Mouse (Mus musculus) T-cell, adult 2 months (primary cell): Measurements from ENCODE around the gene Kif3a.
"Not testable (repeated sequence)": the region's sequence is repeated elsewhere in the genome, so short reads cannot be mapped to it uniquely, and the experiment has no call there.

Experiments
- DNase-seq: peaks from one replicate; pipeline ENCODE4 v3.0.0; 2022; ENCODE audit warnings: low spot score

Kif3a gene

DNA sequence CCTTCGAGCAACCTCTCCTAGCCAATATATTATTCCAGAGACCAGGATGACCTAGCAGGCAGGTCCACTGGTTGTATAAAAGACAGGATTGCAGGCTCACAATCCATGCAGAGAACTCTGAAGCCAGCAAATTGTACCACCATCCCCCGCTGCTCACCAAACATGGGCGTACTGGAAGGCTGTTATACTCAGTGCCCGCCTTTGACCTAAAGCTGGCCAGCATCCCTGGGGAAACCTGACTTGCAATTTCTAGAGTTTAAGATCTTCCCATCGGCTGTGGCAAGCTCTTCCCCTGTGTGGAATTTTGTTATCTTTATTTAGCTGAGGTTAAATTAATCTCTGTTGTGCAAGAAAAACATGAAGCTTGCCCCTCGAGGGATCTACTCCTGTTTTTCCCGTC lies 24.2 kb upstream of the Kif3a start:
- no peak for DNase-seq

DNA sequence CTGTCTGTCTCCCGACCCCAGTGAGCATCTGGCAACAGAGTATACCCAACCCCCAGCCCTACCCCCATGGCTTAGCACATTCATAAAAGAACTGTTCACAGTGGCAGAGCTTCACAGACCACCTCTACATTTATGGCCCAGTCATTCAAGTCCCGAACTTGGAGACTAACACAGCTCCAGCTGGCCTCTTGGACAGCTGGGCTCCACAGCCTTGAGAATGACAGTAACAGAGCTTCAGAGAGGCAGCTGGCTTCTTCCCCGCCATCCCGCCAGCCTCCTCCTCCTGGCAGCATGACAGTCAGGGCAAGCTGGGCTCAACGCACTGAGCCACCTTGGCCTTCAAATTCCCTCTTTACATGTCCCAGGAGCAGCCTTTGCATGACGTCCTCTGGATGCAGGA lies 20.9 kb upstream of the Kif3a start:
- no peak for DNase-seq

DNA sequence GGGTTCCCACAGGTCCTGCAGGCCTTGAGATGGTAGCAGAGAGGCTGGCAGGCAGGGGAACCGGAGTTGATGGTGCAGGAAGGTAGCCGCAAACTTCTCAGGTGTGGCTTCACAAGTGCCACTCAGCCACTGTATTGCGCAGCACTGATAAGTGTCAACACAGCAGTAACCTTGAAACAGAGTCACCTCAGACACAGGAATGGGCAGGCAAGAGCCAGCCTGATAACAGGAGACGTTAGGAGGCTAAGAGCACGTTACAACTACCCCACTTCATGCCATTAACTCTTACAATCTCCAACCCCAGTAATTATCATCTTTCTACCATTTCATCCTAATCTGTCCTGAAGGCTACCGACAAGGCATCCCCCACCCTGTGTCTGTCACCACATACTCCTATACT lies 19.6 kb upstream of the Kif3a start:
- DNase-seq, result no peak

DNA sequence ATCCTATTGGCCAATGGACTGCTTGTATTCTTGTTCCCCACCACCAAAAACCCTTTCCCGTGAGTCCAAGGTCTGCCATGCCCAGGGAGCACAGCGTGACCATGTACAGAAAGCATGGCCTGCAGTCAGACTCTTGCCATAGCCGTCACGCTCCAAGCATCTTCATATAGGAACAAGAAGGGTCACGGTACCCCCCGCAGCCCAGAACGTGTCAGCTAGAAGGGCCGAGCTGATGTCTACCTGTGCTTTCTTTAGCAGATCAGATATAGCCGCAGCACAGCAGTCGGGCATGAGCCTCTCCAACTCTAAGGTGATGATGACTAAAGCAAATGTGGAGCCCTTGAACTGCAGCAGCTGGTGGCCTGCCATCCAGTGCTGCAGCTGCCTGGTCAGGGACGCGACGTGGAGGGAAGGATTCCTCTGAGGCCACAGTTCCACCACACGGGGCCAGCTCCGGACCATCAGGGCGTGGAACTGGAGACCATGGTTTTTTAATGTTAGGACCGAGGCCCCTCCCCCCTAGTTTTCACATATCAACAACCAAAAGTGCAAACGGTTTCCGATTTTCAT lies 19.1 kb upstream of the Kif3a start:
- DNase-seq, result no peak

DNA sequence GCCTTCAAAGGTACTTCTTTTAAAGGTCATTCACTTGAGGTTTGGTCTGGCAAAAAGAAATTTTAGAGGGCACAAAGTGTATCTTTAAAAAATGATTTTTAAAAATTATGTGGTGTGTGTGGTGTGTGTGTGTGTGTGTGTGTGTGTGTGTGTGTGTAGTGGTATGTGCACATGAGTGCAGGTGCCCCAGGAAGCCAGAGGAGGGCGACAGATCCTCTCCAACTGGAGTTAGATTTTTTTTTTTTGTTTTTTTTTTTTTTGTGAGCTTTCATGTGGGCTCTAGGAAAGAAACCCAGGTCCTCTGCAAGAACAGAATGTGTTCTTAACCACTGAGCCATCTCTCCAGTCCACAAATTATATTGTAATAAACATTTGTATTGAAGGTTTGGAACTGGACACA lies 16.5 kb upstream of the Kif3a start:
- DNase-seq, result no peak

DNA sequence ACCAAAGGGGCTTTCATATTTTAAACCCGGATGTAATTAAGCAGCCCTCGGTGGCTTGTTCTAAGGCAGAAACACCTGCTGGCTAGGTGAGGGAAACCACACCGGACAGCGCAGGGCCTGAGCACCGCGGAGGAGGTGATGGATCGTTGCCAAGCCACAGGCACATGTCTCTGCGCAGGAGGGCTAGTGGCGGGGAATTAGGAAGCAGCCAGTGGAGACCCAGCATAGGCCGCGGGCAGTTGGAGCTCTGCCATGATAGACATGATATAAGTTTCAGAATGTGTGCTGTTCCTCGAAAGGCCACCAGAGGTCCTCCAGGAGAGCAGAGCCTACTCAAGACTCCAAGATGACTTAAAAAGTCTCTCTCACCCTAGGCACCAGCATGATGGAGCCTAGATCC lies 15.4 kb upstream of the Kif3a start:
- peak; percentile 1 for DNase-seq

DNA sequence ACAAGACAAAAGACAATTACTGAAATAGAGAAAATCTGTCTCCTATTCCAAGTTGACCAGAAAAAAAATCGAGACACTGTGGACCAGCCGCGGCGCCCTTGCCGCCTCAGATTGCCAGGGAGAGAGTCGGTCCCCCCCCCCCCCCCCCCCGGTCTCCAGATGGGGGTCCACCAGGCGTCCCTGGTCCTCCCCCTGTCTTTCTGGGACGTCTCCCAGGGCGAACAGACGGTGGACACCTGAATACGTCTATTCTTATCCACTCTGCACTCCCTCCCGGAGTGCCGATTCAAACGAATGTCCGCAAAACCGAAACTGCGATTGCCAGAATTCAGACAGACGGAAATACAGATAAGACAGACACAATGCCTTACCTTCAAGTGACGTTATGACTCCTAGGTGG lies 10.7 kb upstream of the Kif3a start:
- DNase-seq, result not testable (repeated sequence)

DNA sequence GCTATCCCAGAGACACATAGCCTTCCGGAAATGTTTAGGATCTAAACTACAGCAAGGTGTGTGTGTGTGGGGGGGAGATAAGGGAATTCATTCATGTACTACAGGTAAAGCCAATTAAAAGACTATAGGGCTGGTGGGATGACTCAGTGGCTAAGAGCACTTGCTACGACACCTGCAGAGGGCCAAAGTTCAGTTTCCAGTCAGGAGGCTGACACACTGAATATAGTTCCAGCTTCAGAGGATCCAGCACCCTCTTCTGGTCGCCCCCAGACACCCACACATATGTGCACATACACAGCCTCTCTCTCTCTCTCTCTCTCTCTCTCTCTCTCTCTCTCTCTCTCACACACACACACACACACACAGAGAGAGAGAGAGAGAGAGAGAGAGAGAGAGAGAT lies 9.2 kb upstream of the Kif3a start:
- not testable (repeated sequence) for DNase-seq

DNA sequence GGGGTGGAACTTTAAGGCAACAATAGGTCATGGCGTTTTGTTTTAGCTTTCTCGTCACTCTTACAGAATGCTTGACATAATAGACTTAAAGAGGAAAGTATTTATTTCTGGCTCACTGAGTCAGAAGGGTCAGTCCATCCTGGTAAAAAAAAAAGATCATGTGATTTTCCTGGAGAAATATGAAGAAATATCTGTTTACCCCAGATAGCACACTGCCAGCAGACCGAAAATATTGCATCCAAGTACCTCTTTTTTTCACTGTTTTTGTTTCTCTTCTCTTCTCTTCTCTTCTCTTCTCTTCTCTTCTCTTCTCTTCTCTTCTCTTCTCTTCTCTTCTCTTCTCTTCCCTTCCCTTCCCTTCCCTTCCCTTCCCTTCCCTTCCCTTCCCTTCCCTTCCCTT lies 7.2 kb upstream of the Kif3a start:
- DNase-seq, result not testable (repeated sequence)

DNA sequence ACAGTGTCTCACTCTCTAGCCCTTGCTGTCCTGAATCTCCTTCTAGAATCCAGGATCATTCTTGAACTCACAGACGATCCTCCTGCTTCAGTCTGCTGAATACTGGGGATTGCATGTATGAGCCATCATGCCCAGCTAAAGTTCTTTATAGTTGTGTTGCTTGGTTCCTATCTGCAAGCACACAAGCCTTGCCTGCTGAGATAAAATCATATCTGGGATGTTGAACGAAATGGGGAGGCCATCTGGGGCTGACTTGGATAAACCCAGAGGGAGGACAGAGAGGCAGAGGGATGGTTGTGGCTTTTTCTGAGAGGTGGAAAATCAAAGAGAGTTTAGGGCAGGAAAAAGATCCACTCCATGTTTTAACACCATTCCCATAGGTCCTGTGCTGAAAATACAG lies 5.2 kb upstream of the Kif3a start:
- DNase-seq, result no peak

DNA sequence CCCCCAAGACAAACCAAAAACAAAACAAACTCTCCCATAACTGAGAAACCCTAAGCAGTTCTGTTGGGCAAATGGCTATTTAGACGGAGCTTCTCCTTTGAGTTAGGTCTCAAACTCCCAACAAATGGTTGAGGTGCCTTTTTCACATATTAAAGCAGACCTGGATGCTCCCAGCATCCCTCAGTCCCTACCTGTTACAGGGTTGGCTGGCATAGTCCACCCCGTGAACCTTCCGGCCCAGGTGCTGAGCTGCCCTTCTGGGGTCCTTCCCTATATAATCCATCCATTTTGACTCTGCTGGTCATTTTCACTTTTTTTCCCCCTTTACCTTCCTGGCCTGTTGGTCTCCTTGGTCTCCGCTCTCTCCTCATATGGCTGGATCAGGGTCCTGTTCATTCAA lies 533 bp upstream of the Kif3a start:
- no peak for DNase-seq

DNA sequence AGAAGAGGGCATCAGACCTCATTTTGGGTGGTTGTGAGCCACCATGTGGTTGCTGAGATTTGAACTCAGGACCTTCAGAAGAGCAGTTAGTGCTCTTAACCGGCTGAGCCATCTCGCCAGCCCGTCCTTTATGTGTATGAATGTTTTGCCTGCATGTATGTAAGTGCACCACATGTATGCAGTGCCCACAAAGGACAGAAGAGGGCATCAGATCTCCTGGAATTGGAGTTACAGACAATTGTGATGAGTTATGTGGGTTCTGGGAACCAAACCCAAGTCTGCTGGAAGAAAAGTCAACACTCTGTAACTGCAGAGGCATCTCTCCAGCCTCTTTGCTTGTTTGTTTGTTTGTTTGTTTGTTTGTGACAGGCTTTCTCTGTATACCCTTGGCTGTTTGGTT lies 13.4 kb downstream of the Kif3a start:
- no peak for DNase-seq

DNA sequence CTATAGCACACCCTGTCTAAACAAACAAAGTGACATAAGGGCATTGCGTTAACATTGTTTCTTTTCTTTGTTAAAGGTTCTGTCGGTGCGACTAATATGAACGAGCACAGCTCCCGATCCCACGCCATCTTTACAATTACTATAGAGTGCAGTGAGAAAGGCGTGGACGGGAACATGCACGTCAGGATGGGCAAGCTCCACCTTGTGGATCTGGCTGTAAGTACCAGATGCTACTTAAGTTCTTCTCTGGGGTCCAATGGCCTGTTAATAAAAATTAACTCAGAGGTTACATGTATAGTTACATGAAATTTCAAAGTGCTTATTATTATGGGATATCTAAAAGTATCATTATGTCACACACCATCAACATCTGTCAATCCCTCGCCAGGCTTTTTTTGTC lies 16.0 kb downstream of the Kif3a start:
- DNase-seq, result no peak

DNA sequence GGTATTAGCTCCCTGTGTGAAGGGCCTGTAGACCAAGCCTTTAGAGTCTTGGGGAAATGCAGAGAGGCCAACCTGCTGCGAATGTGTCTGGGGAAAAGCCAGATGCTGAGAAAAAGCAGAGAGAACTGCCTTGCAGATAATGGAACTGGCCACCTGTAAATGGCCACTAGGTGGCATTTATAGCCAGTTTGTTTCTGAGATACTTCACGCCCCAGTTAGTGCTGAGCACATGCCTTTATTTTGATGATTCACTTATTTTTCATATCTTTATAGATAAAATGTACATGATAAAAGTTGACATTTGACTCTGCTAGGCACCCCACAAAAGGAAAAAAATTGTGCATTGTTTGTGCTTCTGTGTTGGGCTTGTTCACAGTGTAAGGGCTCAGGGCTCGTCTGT lies 17.7 kb downstream of the Kif3a start:
- DNase-seq, result peak; percentile 7

DNA sequence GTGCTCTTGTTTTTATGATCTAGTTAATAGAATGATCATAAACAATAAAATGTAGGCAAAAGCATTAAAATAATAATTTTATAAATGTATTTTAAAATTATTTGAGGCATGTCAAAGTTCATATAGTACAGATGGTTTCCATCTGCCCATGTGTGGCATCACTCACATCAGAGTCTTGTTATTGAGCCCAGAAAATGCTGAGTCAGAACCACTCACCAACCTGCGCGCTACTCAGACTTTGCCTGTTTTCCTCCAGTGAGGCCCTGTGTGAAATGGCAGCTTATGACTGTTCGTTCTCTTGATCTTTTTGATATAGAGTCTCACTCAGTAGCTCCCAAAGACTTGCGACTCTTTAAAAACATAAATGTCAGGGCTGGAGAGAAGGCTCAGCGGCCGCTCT lies 18.3 kb downstream of the Kif3a start:
- DNase-seq, result no peak

DNA sequence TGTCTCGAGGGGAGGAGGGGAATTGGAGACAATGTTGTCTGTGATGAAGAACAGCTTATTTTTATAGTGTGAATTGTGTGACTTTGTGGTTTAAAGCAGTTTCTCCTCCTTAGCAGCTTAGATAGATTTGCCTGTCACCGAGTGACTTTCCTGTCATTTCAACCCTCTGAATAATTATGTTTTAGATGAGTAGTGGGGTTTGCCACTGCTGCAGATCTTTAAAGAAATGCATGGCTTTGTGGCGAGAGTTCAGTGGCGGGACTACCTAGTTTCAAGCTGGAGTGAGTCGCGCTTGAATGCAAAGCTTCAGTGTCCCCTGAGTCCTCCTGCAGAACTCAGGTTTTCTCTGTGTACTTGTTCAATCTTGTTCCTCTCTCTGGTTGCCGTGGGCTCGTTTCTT lies 21.1 kb downstream of the Kif3a start:
- DNase-seq, result no peak

DNA sequence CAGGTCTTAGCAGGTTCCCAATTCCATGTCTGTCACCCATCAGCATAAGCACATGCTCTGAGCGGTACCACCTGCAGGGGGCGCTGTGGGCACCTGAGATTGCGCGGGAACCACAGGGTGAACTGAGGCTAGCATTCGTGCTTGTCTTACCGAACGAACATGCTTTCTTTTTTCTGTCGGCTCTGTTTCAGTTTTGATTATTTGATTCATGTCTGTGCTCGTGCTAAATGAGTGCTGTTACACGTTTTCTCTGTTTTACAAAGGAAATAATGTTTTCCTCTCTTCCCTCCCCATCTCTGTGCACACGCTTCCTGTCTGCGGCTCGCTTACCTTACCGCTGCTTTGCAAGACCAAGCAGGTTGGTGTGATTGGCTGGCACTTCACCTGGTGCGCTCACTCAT lies 23.2 kb downstream of the Kif3a start:
- DNase-seq, result peak; percentile 69

DNA sequence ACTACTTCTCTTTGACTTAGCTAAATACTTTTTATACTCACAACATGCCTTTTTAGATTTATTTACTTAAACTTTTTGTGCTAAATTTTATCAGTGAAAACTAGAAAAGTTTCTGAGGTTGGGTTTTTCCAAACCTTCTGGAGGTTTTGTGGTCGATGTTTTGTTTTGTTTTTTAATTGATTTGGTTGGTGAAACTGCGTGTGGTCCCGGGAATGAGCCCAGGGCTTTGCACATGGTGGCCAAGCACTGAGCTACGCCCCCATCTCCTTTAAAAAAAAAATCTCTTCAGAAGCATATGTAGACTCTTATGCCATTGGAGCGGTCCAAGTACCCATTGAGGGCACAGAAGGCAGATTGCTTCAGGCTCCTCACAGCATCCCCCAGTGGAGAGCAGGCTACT lies 23.9 kb downstream of the Kif3a start:
- DNase-seq, result no peak

DNA sequence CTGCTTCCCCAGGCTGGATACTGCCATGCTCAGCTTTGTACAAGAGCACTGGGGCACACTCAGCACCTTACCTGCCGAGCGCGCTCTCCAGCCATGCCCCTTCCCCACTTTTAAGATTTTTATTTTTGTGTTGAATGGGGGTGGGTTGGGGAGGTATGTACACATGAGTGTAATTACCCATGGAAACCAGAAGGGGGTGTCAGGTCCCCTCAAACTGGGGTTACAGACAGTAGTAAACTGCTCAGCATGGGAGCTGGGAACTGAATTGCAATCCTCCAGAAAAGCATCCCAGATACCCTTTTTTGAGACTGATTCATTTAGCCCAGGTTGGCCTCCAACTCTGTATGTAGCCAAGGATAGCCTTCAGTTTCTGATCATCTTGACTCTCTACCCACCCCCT lies 37.8 kb downstream of the Kif3a start:
- DNase-seq, result no peak

DNA sequence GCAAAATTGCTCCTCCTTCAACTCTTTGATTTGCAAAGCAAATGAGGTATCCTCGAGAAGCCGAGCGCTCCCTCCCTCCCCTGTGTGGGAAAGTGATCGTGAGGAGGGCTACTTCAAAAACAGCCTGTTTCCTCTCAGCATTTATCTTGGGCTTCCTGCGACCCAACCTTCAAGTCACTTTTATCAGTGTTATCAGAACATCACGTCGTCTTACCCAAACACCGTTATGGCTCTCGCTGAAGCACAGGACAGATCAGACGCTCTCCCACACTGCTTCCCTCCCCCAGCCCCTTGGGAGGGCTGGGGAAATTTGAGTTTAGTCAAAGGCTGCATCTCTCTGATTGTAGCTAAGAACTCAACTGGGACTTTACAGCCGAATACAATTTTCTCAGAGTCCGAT lies 38.4 kb downstream of the Kif3a start:
- DNase-seq, result peak; percentile 3

DNA sequence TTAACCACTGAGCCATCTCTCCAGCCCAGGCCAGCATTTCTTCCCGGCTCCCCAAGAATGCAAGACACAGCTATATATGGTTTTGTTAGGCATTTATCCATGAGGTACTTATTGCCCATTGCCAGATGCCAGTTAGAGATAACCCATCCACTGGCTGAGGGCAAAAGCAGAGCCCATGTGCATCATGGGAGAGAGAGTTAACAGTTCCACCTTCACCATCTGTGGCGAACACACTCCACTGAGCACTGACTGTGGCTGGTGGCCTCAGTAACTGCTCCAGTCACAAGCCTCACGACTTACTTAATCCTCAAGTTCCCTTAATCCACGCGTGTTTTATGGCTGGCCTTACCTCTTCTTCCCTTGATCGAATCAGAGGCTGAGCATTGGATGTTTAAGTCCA lies 42.1 kb downstream of the Kif3a start:
- no peak for DNase-seq

DNA sequence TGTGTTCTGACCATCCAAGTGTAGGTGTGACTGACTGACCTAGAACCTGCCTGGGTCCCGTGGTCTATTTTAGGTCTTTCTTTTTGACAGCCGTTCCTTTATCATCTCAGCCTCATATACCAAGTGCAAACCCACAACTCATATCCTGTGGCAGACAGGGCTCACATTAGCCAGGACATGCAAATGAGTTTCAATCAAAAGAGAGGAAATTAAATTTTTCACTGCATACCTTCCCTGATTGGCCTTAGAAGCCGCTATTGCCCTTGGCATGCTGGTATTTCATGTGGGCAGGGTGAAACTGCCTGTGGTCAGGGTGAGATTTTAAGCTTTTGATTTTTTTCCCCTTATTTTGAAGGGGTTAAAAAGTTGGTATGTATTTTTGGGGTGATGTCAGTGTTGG lies 42.5 kb downstream of the Kif3a start:
- peak; percentile 7 for DNase-seq

DNA sequence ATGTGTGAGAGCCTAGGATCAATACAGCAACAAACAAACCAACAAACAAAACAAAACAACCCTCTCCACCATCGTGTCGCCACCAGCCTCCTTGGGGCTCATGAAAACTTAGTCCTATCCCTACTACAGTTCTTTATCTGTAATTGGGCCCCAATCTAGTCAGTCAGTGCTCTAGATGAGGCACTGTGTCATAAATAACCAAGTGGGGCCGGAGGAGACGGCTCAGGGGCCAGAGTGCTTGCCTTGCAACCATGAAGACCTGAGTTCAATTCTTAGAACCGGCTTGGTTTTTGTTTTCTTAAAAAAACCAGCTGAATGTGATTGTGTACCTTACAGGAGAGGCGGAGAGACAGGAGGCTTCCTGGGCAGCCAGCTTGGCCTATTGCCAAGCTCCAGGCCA lies 48.0 kb downstream of the Kif3a start:
- no peak for DNase-seq

DNA sequence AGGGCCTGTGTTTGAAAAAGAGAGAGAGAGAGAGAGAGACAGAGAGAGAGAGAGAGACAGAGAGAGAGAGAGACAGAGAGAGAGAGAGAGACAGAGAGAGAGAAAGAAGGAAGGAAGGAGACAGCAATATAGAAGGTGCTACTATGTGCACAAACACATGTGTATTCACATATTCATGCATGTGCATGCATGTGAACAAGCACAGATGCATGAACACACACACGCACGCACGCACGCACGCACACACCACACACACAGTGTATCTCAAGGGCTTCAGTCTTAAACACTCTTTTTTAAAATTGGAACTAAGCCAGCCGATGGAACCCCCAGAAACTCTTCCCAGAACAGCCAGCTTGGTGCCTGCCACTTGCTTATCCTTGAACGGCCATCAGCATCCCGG lies 48.4 kb downstream of the Kif3a start:
- DNase-seq, result no peak
